Mouse (Mus musculus): Measurements from ENCODE around the gene Adamtsl2.

Gene Adamtsl2

GRCm38 (mm10) chr2:27079152-27079584 is at the start of gene Adamtsl2:
Gene Adamtsl2 (plus strand): TSS chr2:27079379.
- in situ Hi-C loops (cut with MboI, MseI) = loop anchor here (10.0 kb wide), 1 partner anchor 156 kb away; no protein-coding TSS in a partner anchor

GRCm38 (mm10) chr2:27032361-27032760 is 46.8 kb upstream of the Adamtsl2 start:
- in situ Hi-C loops (cut with MboI, MseI) = loop anchor here (10.0 kb wide), 1 partner anchor 388 kb away; no protein-coding TSS in a partner anchor

- in situ Hi-C loops (cut with MboI, MseI) = loop anchor here (10.0 kb wide), 1 partner anchor 391 kb away; no protein-coding TSS in a partner anchor
Measured at GRCm38 (mm10) chr2:27036003-27036402, 43.2 kb upstream of the Adamtsl2 start.

GRCm38 (mm10) chr2:27037008-27037407 is 42.2 kb upstream of the Adamtsl2 start:
- in situ Hi-C loops (cut with MboI, MseI) = loop anchor here (10.0 kb wide), 1 partner anchor 392 kb away; no protein-coding TSS in a partner anchor

GRCm38 (mm10) chr2:27038596-27038995 is 40.6 kb upstream of the Adamtsl2 start:
- in situ Hi-C loops (cut with MboI, MseI) = loop anchor here (10.0 kb wide), 1 partner anchor 394 kb away; no protein-coding TSS in a partner anchor

GRCm38 (mm10) chr2:27039286-27039685 is 39.9 kb upstream of the Adamtsl2 start:
- in situ Hi-C loops (cut with MboI, MseI) = loop anchor here (10.0 kb wide), 1 partner anchor 394 kb away; no protein-coding TSS in a partner anchor

GRCm38 (mm10) chr2:27042131-27042844 is 36.9 kb upstream of the Adamtsl2 start:
- in situ Hi-C loops (cut with MboI, MseI) = loop anchor here (5.0 kb wide), 1 partner anchor 195 kb away; no protein-coding TSS in a partner anchor

- in situ Hi-C loops (cut with MboI, MseI) = loop anchor here (5.0 kb wide), 1 partner anchor 194 kb away; no protein-coding TSS in a partner anchor
Measured at GRCm38 (mm10) chr2:27043461-27043860, 35.7 kb upstream of the Adamtsl2 start.

GRCm38 (mm10) chr2:27044166-27044565 is 35.0 kb upstream of the Adamtsl2 start:
- in situ Hi-C loops (cut with MboI, MseI) = loop anchor here (5.0 kb wide), 1 partner anchor 193 kb away; no protein-coding TSS in a partner anchor

- in situ Hi-C loops (cut with MboI, MseI) = loop anchor here (5.0 kb wide), 1 partner anchor 193 kb away; no protein-coding TSS in a partner anchor
Measured at GRCm38 (mm10) chr2:27044641-27045040, 34.5 kb upstream of the Adamtsl2 start.

GRCm38 (mm10) chr2:27045979-27046770 is 33.0 kb upstream of the Adamtsl2 start:
- in situ Hi-C loops (cut with MboI, MseI) = no loop called here

- in situ Hi-C loops (cut with MboI, MseI) = no loop called here
Measured at GRCm38 (mm10) chr2:27049408-27049807, 29.8 kb upstream of the Adamtsl2 start.

- in situ Hi-C loops (cut with MboI, MseI) = no loop called here
Measured at GRCm38 (mm10) chr2:27058251-27058650, 20.9 kb upstream of the Adamtsl2 start.

GRCm38 (mm10) chr2:27058751-27059150 is 20.4 kb upstream of the Adamtsl2 start:
- in situ Hi-C loops (cut with MboI, MseI) = no loop called here

GRCm38 (mm10) chr2:27059187-27059586 is 20.0 kb upstream of the Adamtsl2 start:
- in situ Hi-C loops (cut with MboI, MseI) = no loop called here

- in situ Hi-C loops (cut with MboI, MseI) = no loop called here
Measured at GRCm38 (mm10) chr2:27067124-27067523, 12.1 kb upstream of the Adamtsl2 start.

GRCm38 (mm10) chr2:27067996-27068395 is 11.2 kb upstream of the Adamtsl2 start:
- in situ Hi-C loops (cut with MboI, MseI) = no loop called here

GRCm38 (mm10) chr2:27069646-27070045 is 9.5 kb upstream of the Adamtsl2 start:
- in situ Hi-C loops (cut with MboI, MseI) = loop anchor here (10.0 kb wide), 1 partner anchor 165 kb away; no protein-coding TSS in a partner anchor

GRCm38 (mm10) chr2:27070247-27070813 is 8.8 kb upstream of the Adamtsl2 start:
- in situ Hi-C loops (cut with MboI, MseI) = loop anchor here (10.0 kb wide), 1 partner anchor 164 kb away; no protein-coding TSS in a partner anchor

- in situ Hi-C loops (cut with MboI, MseI) = loop anchor here (10.0 kb wide), 1 partner anchor 164 kb away; no protein-coding TSS in a partner anchor
Measured at GRCm38 (mm10) chr2:27071137-27071536, 8.0 kb upstream of the Adamtsl2 start.

- in situ Hi-C loops (cut with MboI, MseI) = loop anchor here (10.0 kb wide), 1 partner anchor 163 kb away; no protein-coding TSS in a partner anchor
Measured at GRCm38 (mm10) chr2:27071978-27072377, 7.2 kb upstream of the Adamtsl2 start, which contains the start of gene Mymk. Gene Mymk (minus strand): TSS chr2:27072179.

All from regulatory T cell (primary cell).